Mouse (Mus musculus) testis, adult 2 months (tissue): ENCODE results near the gene Atg4c.

ENCODE experiments used
- CTCF ChIP-seq: fragments of 200-500 bp; IDR thresholded peaks from 2 replicates; pipeline ENCODE4 v1.5.1; 2012; ENCODE audit warnings: low read depth, mild to moderate bottlenecking, inconsistent platforms, low read length, moderate library complexity; ENCODE audit not compliant: control insufficient read depth, insufficient read depth, insufficient replicate concordance
- POLR2A ChIP-seq: fragments of 200-500 bp; IDR thresholded peaks from 2 replicates; pipeline ENCODE4 v1.6.1; 2012; ENCODE audit warnings: low read depth, mild to moderate bottlenecking, inconsistent platforms, low read length, moderate library complexity; ENCODE audit not compliant: control insufficient read depth

DNA sequence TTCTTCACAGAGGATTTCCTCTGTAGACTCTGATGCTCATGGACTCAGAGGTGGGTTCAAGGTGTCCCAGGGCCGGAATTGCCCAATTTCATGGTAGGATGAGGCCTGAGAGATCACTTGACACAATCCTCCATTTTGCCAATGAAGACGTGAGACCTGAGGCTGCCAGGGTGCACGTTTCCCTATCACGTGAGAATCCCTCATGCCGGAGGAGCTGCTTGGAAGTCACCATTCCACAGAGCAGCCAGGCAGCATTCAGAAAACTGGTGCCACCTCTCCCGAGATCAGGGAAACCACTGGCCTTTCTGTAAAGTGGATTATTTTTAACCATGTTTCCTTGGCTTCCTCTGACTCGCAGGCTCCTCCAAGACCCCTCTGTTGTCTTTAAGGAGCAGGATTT is 88.0 kb downstream of the Atg4c start:
- no peak for TF ChIP-seq CTCF
- no peak for TF ChIP-seq POLR2A
